Mouse (Mus musculus) CH12.LX (cell line): ENCODE data around the gene Rad9a.

Experiments
- CTCF ChIP-seq, 2 experiments: IDR thresholded peaks in 1 of 2; conservative IDR thresholded peaks in 1 of 2; 2 replicates each; pipeline ENCODE4 v1.5.1; 2011 to 2012; ENCODE audit warnings: low read depth in 2 of 2, low read length in 2 of 2, improper control_type of control experiment in 1 of 2, inconsistent platforms in 1 of 2, mild to moderate bottlenecking in 1 of 2, moderate library complexity in 1 of 2
- GABPA ChIP-seq: IDR thresholded peaks from 2 replicates; pipeline ENCODE4 v1.6.1; 2012; ENCODE audit warnings: low read depth, low read length, improper control_type of control experiment, inconsistent platforms; ENCODE audit not compliant: insufficient replicate concordance
- MAX ChIP-seq: IDR thresholded peaks from 2 replicates; pipeline ENCODE4 v1.6.1; 2011; ENCODE audit warnings: low read length, improper control_type of control experiment
- MEF2A ChIP-seq: IDR thresholded peaks from 2 replicates; pipeline ENCODE4 v1.6.1; 2014; ENCODE audit warnings: low read depth, mild to moderate bottlenecking, inconsistent platforms, low read length, improper control_type of control experiment, borderline replicate concordance
- POLR2A ChIP-seq: IDR thresholded peaks from 2 replicates; pipeline ENCODE4 v1.6.1; 2011; ENCODE audit warnings: low read depth, mild to moderate bottlenecking, improper control_type of control experiment, low read length
- SMC3 ChIP-seq: IDR thresholded peaks from 2 replicates; pipeline ENCODE4 v1.6.1; 2011; ENCODE audit warnings: low read depth, low read length, improper control_type of control experiment
- TCF12 ChIP-seq: IDR thresholded peaks from 2 replicates; pipeline ENCODE4 v1.6.1; 2014; ENCODE audit warnings: low read depth, mild to moderate bottlenecking, inconsistent platforms, low read length, improper control_type of control experiment
- ZMIZ1 ChIP-seq: IDR thresholded peaks from 2 replicates; pipeline ENCODE4 v1.6.1; 2012; ENCODE audit warnings: low read depth, mild to moderate bottlenecking, inconsistent platforms, low read length, improper control_type of control experiment

DNA sequence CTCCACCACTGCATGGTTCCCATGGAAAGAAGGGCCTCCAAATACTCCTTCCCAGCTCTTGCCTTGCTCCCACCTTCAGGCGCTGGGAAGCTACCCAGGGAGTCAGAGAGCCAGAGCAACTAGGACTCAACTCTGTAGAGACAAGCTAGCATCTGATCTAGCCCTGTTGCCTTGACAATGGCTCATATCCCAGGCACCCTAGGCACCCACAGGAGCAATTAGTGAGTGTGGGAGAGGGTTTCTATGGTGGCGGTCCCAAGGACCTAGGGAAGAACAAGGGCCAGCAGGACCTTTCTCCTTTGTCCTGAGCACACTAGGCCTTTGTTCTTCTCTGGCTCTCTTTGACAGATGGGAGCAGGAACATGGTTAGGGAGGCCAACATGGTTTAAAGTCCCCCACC is 17.8 kb downstream of the Rad9a start:
- no peak for TF ChIP-seq CTCF (conservative IDR thresholded peaks at IDR 0.05 in 1 of 2, IDR thresholded peaks at IDR 0.05 in 1 of 2; ENCODE audit: low read depth in 2 of 2, low read length in 2 of 2)
- no peak for TF ChIP-seq POLR2A
- TF ChIP-seq SMC3 = no peak
- TF ChIP-seq MEF2A = no peak
- no peak for TF ChIP-seq MAX
- TF ChIP-seq TCF12 = no peak
- TF ChIP-seq ZMIZ1 = no peak
- no peak for TF ChIP-seq GABPA
